Mouse (Mus musculus) cerebellum, adult 9-10 months (tissue): ENCODE results near the gene Vac14.

Experiments
- DNase-seq: peaks from one replicate; pipeline ENCODE4 v3.0.0; 2022

Vac14 gene

DNA sequence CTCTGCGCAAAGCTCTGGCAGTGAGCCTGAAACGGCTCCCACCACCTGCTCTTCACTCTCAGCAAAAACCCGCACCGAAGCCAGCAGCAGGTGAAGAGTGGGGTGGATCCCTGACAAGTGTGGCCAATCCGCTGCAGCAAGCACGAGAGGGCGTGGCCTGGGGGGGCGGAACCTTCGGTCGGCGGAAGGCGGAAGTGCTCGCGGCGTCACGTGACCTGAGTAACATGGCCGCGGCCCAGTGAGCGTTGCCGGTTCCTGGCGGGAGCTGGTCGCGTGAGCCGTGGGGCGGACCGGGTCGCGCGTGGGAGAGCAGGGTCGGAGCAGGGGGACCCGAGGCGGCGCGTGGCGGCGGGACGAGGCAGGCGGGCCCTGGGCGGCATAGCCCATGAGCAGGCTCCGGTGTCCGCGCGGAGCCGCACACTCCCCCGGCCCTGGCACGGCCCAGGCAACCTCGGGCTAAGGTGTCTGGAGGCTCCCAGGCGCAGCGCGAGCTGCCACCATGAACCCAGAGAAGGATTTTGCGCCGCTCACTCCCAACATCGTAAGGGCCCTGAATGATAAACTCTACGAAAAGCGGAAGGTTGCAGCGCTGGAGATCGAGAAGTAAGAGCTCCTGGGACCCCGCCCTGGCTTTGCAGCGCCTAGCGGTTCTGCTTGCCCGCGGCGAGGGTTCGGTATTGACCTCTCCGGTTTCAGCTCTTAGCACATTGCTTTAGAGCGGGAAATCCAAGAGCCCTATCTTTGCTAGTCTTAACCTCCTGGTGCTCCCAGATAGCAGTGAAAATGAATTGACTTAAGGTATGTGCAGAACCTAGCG is at the start of gene Vac14:
Vac14 (plus strand) TSS at position 195 of the 817 bp plus-strand sequence.
- peak; percentile 98 for DNase-seq

DNA sequence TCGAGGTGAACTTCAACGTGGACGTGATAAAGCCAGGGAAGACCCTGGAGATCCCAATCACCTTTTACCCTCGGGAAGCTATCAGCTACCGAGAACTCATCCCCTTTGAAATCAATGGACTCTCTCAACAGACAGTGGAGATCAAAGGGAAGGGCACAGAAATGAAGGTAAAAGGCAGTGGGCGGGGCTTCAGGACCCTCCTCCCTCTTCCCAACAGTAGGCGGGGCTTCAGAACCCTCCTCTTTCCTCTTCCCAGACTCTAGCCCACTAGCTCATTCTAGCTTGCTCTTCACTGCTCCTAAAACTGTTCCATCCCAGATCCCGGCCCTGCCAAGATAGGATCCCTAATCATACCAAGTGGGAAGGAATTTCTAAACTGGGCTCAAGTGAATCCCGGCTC is 25.7 kb upstream of the Vac14 start:
- DNase-seq, result no peak

DNA sequence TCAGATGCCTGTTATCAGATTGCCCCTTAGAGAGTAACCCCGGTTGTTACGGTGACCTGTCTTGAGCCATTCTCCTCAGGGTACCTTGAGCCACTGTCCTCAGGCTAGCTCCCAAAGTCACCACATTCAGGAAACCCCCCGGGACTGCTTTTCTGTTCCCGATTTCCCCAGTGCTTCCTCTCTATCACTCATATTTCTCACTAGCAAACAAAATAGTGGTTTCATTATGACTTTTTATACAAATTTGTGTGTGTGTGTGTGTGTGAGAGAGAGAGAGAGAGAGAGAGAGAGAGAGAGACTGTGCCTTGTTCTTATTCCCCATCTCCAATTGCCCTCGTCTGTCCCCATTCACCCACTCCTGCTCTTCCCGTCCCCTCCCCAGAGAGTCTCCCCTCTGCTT is 24.2 kb upstream of the Vac14 start:
- DNase-seq, result no peak

DNA sequence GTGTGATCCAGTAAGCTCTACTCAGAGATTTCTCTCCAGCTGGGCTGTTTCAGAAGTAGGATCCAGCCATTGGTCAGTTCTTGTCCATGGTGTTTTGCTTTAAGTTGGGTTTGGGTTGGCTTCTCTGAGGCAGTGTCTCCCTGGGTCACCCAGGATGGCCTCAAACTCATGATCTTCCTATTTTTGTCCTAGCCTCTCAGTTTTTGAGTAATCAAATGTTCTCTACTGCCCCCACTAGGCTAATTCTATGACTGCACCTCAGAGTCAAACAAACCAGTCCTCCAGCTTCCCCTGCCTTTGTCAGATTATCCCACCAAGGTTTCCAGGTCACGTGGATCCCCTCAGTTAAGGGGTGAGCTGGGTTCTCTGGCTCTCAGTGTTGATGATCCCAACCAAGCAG is 13.8 kb upstream of the Vac14 start:
- DNase-seq, result peak; percentile 69

DNA sequence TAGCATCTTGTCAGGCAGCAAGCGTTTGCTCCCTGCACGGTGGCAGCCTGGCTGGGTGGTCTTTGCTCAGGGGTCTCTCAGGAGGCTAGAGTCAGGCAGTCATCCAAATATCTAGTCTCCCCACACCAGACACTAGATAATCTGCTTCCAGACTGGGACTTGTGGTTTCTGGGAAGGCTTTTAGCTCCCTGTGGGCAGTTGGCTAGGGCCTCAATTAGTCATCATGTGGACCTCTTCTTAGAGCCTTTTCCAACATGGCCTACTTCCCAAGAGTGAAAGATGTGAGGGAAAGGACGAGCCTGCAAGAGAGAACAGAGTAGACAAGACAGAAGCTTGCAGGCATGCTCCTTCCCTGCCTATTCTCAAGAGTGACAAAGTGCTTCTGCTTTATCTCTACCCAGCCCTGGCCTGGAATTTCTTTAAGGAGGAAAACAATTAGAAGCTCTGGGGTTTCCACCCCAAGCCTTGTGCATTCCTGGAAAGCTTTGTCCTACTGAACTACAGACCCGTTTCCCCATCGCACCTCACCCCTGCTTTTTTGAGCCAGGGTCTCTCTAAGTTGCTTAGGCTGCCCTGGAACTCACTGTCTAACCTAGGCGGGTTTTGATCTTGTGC is 12.9 kb upstream of the Vac14 start:
- DNase-seq, result no peak

DNA sequence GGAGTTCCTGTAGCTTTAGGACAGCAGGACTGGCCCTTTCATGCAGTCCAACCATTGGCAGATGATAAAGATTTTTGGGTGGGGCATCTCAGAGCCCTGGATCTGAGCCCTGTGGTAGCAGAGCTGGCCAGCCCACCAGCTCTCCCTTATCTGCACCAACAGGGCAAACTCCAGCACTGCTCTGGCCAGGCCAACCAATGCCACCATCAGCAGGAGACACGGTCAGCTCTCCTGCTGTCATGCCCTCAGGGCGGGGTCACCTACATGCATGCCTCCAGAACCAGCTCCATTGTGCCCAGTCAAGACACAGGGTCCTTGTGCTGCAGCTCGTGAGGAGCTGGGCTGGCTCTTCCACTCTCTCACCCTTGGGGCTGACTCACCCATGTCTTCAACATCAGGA is 2.7 kb upstream of the Vac14 start:
- no peak for DNase-seq

DNA sequence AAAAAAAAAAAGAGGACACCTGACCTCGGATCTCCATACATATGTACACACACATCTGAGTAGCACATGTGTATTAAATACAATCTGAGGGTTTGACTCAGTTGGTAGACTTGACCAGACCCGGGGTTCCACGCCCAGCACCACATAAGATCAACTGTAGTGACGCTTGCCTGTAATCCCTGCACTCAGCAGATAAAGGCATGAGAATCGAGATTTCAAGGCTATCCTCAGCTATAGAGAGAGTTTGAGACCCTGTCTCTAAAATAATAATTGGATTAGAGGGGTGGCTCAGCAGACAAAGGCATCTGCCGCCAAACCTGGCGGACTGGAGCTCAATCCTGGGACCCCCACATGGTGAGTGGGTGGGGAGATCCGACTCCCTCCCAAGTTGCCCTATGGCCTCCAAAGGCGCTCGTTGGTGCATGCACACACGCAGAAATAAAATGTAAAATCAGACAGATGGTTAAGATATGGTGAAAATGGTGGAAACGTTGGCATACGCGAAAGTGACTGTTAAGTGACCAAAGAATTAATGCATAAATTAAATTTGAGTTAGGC is 505 bp upstream of the Vac14 start:
- no peak for DNase-seq

DNA sequence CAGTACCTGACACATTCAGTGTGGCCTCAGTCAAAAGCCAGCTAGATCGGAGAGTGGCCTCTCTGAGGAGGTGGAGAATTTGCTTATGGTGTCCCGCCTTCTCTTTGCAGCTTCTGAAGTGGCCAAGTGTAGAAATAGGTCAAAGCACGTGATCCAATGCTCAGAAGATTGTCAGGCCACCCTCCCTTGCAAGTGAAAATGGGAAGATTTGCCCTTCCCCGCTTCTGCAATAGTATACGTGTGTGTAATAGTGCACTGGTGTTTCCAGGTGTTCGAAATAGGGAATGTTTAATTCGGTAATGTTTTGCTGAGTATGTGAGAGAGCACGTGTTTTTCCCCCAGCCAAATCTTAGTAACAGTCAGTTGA is 806 bp downstream of the Vac14 start:
- no peak for DNase-seq

DNA sequence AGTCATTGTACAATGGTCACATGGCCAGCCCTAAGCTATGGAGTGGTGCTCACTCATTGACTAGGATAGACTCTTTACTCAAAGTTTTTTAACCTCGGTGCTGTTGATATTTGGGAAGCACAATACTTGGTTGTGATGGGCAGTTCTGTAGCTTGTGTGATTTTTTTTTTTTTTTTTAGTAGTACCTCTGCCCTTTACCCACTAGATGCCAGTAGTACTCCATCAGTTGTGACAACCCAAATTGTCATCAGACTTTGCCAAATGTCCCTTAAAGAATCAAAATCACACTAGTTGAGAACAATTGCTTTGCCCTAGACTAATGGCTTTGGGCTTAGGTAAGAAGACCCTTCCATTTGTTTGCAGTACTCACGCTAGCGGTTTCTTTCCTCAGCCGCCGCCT is 1.5 kb downstream of the Vac14 start:
- DNase-seq, result no peak

DNA sequence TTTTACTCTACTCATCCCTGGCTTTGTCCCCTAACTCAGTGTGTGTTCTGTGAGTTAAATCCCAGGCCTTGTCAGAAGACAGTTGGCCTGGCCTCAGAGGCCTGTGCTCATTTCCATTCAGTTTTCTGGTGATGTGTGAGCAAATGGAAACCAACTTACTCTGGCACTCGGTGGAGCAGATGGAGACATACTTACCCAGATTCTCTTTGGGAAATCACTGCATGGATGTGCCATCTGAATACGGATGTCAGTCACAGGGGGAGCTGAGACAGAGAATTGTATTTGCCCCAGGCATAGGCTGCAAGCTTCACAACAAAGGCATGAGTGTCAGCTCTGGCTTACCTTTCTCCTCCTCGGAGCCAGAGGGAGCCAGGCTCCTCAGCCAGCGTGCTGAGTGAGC is 8.0 kb downstream of the Vac14 start:
- DNase-seq, result no peak

DNA sequence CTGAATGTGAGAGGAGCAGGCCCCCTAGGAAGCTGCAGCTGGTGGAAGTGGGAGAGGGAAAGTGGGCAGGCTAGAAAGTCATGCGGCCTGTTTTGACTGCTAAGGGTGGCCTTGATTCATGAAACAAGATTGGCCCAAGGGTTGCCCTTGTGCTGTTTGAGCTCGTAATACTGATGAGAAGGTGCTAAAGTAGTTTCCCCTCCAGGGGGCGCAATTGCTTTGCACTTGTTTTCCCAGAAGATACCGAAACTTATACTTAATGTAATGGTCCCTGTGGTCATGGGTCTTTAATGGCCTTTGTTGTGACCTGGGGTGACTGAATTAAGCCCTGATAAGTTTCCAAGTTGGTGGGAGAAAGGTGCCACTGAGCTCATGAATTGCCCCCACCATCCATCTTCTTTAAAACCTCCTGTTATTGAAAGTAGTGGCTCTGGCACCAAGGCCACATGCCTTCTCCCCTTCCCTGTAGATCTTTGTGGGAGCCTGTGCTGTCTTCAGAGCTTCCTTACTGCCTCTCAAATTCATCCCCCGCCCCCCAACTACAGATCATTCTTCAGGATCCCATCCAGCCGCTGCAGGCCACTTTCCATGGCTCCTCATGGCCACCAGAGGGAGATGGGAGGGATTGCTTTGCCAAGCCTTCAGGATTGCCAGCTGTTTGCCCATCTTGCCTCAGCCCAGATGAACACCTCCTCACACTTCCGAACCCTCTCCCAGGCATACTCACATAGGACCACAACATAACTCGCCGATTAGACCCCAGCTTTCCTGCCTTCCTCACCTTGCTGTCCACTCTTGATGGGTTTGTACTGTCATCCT is 11.1 kb downstream of the Vac14 start:
- peak; percentile 83 for DNase-seq

DNA sequence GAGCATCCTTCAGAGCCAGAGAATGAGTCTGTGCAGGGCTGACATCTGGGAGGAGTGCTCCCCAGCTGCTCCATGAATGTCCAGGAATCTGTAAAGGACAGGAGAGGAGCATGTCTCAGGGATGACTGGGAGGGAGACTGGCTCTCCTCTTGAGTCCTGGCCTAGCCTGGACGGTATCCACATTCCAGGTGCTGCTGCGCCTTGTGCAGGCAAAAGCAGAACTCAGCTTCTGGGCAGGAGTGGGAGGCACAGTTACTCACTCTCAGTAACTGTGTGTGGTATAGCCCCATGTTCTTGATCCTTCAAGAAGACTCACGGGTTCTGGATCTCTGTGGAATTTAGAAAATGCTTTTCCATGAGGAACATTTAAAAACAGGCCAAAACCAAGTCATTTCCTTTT is 11.7 kb downstream of the Vac14 start:
- no peak for DNase-seq

DNA sequence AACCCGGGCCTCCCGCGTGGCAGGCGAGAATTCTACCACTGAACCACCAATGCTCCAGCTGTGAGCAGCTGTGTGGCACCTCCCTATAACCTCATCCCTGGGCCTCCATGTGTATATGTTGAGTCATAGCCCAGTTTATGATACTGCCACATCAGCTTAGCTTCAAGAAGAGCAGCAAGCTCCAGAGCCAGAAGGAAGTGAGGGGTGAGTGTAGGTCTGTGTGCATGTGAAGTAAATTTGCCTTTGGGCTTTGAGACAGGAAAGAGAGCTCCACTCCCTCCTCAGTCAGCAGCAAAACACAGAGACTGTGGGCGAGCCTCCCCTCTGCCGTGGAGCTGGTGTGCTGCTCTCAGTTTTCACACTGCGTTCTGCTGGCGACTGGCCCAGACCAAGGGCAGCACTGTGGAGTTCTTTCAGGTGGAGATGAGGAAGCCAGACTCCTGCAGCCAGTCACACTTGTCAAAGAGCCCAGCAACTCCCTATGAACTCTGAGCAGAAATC is 12.2 kb downstream of the Vac14 start:
- peak; percentile 76 for DNase-seq

DNA sequence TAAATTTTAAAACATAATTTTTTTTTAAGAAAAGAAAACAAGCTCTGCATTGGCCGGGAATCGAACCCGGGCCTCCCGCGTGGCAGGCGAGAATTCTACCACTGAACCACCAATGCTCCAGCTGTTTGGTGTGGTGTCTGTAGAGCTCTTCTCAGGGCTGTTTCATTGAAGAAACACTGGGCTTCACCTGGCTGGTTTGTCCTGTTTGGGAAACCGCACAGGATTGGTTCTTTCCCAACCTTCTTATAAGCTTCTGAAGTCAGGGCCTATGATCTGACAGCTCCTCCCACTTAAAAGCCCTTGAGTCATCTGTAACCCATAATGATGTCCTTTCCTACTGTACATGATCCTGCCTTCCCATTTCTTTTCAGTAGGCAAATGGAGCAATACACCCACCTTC is 12.8 kb downstream of the Vac14 start:
- DNase-seq, result no peak

DNA sequence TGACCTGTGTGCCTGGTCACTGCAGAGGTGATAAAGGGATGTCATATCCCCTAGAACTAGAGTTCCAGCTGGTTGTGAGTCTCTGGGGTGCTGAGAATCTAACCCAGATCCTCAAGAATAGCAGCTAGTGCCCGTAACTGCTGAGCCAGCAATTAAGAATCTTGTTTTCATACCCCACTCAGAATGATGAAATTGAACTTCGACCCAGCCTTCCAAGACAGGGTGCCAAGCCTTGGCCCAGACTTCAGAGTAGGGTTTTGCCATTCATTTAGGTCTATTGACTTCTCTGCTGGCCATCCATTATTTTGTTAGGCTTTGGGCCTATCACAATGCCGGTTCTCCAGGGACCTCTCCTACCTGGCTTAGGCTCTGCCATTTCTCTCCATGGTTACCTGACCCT is 15.4 kb downstream of the Vac14 start:
- no peak for DNase-seq

DNA sequence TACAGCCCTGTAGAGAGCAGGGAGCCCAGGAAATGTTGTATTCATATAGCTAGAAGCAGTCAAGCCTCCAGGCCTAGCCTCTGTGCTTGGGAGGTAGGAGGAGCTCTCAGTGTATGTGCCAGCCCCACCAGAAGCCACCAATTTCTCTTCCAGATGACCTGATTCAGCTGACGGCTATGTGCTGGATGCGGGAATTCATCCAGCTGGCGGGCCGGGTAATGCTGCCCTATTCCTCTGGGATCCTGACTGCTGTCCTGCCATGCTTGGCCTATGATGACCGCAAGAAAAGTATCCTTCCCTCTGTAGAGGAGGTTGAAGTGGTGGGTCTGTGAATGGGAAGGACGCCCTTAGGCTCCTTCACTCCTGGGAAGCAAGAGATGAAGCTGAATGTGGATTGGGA is 17.8 kb downstream of the Vac14 start:
- DNase-seq, result no peak

DNA sequence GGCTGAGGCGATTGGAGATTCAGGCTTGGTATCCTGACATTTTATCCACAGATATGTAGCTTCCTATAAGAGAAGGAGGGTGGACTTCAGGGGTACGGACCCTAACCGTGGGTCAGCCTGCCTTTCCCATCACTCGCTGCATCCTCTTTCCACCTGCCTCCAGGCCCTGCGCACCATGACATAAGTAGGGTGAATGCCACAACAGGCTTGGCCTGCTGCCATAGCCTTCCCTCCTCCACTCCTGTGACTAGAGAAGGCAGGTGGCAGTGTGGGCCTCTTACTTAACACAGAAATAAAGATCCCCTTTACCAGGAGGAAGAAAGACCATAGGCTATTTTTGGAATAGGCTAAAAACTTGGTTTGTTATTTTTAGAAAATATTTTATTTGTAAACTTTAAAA is 23.9 kb downstream of the Vac14 start:
- peak; percentile 77 for DNase-seq

DNA sequence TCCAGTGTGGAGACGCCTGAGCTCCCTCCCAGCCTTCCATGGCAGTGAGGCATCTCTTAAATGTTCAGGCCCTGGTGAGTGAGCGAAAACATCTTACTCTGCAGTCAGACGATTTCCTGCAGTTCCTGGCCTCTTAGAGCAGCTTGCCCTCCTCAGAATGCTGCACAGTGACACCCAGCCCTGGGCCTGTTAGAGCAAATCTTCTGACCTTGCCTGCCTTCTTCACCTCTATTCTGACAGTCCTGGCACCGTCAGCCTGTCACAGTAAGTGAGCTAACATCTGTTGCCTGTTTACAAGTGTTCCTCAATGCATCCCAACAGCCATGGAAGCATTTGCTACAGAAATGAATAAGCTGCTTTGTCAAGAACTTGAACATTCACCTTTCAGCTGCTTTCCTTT is 24.8 kb downstream of the Vac14 start:
- no peak for DNase-seq

DNA sequence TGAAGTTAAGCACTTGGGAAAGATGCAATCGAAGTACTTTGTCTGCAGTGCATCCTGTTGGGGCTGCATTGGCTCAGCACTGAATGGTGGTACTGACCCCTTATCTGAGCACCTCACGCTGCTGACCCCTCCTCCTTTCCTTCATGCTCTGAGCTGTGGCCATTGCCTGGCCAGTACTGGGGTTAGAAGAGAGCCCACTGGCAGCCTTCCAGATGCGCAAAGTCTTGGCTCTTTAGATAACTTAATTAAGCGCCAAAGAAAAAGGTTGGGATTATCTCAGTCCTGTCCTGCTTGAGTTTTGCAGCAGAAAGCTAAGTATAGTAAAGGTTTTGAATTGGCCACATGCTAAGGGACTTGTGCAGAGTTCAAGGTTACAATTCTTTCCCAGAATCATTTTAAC is 26.0 kb downstream of the Vac14 start:
- no peak for DNase-seq

DNA sequence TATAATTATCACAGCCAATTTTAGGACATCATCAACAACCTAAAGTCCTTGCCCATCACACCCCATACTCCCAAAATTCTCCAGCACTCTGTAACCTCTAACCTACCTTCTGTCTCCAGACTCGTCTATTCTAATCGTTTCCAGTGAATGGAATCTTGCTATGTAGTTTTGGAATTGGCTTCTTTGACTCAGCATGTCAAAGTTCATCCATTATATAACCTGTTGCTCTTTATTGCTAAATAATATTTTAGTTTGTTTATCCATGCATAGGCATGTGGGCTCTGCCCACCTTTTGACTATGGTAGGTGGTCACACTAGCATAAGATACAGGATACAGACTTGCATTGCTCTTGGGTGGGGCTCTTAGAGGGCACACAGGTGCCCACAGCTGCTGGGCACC is 26.5 kb downstream of the Vac14 start:
- DNase-seq, result no peak

DNA sequence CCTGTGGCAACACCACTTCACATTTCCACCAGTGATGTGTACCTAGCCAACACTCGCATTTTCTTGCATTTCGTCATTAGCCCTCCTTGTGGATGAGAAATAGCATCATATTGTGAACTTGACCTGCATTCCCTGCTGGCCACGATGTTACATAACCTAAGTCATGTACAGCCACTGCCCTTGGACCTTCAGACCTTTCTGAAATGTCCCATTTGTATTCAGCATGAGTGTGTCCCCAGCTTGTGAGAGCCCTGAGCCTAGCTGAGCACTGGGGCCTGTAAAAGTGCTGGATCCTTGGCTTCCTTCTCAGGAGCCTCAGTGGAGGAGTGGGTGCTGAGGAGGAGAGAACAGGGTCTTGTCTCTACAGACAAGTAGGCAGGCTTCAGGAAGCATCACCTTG is 27.0 kb downstream of the Vac14 start:
- no peak for DNase-seq

DNA sequence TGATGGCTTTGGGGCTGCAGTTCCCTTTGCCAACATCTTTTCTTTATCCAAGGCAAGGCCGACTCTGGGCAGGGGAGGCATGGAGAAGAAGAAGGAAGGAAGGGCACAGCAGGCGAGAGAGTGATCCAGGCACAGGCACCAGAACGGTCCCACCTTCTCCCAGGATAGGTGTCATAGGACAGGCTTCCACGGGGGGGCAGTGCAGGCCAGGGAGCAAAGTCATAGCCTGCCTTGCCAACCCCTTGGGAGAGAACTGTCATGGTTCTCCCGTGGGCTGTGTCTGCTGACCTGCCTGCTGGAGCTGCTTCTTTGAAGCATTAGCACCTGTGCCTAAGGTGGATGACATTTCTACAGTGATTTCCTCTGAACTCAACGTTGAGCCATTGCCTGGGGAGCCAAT is 27.7 kb downstream of the Vac14 start:
- peak; percentile 91 for DNase-seq

DNA sequence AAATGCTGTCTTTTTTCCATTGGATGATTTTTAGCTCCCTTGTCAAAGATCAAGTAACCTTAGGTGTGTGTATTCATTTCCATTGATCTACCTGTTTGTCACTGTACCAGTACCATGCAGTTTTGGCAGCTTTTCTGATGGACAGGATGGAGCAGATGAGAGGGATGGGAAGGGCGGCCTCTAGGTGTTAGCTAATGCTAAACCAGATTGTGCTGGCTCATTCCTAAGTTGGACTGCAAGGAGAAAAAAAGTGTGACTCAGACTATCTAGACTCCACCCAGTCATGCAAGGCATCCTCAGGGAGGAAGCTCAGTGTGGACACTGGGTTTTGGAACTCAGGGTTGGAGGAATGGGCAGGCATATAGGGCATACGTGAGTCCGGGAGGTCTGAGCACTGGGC is 30.2 kb downstream of the Vac14 start:
- DNase-seq, result peak; percentile 54

DNA sequence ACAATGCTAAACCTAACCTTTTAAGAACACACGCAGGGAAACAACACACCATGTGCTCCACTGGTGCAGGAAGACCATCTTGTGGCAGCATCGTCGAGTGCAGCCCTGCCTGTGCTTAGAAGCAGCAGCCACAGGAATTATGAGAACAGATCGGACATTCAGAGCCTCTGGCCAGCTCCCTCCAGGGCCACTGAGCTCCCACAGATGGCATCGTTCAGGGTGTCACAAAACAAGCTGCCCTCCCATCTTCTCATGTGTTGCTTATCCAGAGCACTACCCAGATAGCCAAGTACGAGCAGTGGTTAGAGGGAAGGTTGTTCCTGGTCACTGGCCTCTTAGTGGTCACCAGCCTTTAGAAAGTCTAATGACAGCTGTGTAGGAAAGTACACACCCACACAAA is 30.9 kb downstream of the Vac14 start:
- DNase-seq, result peak; percentile 76
